Comparison of ENCODE assay signal across 21 mouse cellular contexts in genomic region chr19:40469792-40470191, GRCm38 (mm10).
"Had no signal": no experiment of that assay in that cellular context is flagged by ENCODE, and none has a peak within 500 bp of the region (broad histone marks: within the 10 kb centered on the region; RNA-seq: fewer than 3 reads in every experiment).

No protein-coding gene starts in this region.

- H3K4me2 ChIP-seq: limb, embryonic 13.5 days; liver, embryonic 12.5 days; liver, embryonic 15.5 days; lung, embryonic 15.5 days; midbrain, embryonic 13.5 days; neural tube, embryonic 13.5 days had no signal

- H3K9me3 ChIP-seq: limb, embryonic 10.5 days; limb, embryonic 13.5 days; liver, embryonic 15.5 days; lung, embryonic 15.5 days; midbrain, embryonic 13.5 days; neural tube, embryonic 13.5 days had no signal

- H3K27ac ChIP-seq: kidney, postnatal 0 days; limb, embryonic 10.5 days; limb, embryonic 13.5 days; liver, embryonic 12.5 days; liver, embryonic 15.5 days; lung, embryonic 15.5 days; midbrain, embryonic 10.5 days; midbrain, embryonic 13.5 days; neural tube, embryonic 13.5 days had no signal

- H3K9ac ChIP-seq: limb, embryonic 13.5 days; liver, embryonic 12.5 days; liver, embryonic 15.5 days; lung, embryonic 15.5 days; midbrain, embryonic 13.5 days; neural tube, embryonic 13.5 days had no signal

- H3K27me3 ChIP-seq: limb, embryonic 13.5 days; liver, embryonic 12.5 days; liver, embryonic 15.5 days; lung, embryonic 15.5 days; midbrain, embryonic 13.5 days; neural tube, embryonic 13.5 days had no signal

- H3K36me3 ChIP-seq: limb, embryonic 10.5 days; limb, embryonic 13.5 days; liver, embryonic 12.5 days; lung, embryonic 15.5 days; midbrain, embryonic 10.5 days; midbrain, embryonic 13.5 days had no signal

- H3K4me3 ChIP-seq: limb, embryonic 10.5 days; limb, embryonic 13.5 days; liver, embryonic 12.5 days; liver, embryonic 15.5 days; lung, embryonic 15.5 days; megakaryocyte, embryonic 14.5 days; midbrain, embryonic 10.5 days; midbrain, embryonic 13.5 days; myocyte; neural tube, embryonic 13.5 days had no signal

- ATAC-seq: liver, embryonic 12.5 days; midbrain, embryonic 16.5 days had no signal

- H3K4me1 ChIP-seq: limb, embryonic 10.5 days; megakaryocyte, embryonic 14.5 days had no signal

- DNase-seq: kidney, adult 2 months; kidney, postnatal 25 days; liver; lung, adult 18-20 months; lung, postnatal 10 days; lung, postnatal 36 days; retina, postnatal 1 day; right cerebral cortex, postnatal 4 days; thymus, postnatal 25 days had no signal
